Mouse (Mus musculus): ENCODE measurements at regions not wholly inside any gene's neighbourhood (a gene's known extent, or its start where the extent isn't known, plus 50 kb on each side); places are given as distances from the start of the nearest gene placed in this dataset.

DNA sequence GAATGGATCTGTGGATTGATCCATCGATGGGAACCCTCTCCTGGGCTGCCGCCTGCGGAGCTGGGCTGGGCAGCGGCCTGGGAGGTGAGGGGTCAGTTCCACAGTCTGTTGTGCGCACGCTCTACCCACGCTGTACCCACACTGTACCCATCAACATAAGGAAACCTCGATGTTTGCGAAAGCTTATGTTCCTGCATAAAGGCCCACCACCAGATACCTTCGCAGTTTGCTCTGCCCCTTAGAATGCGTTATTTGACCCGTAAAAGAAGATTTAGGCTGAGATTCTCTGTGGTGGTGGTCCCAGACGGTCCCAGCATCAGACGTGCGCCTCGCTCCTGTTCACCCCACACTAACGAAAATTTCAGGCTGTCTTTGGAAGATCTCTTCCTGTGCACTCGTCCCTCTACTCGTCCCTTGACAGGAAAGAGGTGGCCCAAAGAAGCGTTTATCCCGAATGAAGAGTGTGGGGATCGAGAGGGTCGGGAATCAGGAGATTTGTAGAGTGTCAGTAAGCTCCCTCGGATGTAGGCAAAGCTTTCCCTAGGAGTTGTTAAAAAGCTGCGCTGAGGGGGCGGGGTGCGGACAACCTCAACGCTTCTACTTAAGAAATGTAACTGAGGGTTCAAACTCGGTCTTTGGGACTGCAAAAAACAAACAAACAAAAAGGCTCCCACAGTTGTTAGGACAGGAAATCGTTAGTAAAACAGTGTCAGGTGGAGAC, 123.9 kb downstream of the Tmem161b start:
- no peak for ATAC-seq (replicated peaks; ENCODE audit: low read depth, poor library complexity, severe bottlenecking)

DNA sequence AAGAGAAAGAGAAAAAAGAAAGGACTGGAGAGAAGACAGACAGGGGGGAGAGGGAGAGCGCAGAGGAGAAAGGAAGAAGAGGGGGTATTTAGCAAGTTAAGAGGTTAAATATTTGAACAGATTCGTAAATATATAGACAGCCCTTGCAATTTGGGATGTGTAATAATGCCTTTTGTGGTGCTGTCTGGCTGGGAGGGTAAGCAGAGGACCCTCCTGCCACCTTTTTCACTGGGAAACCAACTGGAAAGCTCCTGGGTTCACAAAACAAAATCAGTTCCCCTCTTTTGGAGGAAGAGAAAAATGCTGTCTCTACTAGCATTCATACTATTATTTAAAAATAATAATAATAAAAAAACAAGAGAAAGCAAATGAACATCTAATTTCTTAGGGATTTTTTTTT, 124.5 kb downstream of the Tmem161b start:
- ATAC-seq (replicated peaks; ENCODE audit: low read depth, poor library complexity, severe bottlenecking): no peak

DNA sequence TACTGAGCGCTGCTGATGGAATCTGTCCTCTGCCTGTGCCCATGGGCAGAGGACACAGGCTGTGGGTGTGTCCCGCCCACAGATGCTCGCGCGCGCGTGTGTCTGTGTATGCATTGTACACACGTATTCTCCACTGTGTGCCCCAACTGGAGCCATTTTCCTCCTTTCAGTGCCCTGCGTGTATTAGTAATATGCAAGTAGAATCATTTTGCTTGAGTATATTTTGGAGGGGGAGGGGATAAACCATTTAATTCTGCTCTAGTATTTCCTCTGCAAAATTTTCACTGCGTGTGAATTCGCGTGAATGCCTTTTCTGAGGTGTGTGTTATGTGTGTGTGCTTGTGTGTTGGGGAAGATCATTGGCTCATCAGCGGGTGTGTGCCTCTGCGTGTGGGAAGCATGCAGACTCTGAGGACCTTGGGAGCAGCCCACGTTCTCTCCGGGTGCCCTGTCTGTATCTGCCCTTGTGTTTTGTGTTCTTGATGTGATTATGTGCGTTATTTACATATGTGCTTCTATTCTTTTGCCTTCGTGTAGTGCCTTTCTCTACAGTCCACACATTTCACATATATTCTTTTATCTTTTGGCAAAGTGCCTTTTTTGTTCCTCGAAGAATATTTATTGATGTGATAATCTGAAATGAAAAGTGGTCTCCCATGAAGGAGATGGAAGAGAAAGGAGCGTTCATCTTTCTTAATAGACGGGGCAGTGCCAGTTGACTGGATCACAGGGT, 125.3 kb downstream of the Tmem161b start:
- ATAC-seq (replicated peaks; ENCODE audit: low read depth, poor library complexity, severe bottlenecking): no peak

DNA sequence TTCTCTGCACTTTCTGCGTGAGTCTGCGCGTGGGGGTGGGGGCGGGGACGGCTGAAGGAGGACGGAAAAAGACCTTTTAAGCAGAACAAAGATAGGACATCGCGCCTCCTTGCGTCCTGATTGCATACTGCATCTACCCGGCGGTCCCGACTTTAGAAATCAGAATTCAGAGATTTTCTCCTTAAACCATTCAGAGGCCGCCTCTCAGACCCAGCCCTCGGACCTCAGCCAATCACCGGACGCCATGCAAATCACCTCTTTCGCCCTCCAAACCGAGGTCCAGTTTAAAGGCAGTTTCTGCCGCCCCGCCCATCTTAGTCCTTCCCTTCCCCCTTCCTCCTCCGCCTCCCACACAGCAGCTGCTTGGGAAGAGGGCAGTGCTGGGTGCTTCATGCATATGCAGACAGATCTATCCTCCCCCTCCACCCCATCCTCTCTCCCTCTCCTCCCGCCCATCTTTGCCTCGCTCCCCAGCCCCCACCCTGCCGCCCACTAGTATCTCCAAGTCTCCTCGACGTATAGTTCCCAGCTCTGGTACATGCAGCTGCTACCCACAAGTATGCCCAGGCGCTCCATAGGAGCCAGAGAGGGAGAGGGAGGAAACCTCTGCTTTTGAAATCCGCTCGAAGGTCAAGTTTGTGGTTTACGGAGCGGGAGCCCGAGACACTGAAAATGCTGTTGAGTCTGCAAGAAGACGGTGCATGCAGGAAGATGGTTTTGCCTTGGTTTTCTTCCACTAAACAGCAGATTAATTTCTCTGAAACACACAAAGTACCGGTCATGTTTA, 126.0 kb downstream of the Tmem161b start:
- ATAC-seq (replicated peaks; ENCODE audit: low read depth, poor library complexity, severe bottlenecking): peak; percentile 84

DNA sequence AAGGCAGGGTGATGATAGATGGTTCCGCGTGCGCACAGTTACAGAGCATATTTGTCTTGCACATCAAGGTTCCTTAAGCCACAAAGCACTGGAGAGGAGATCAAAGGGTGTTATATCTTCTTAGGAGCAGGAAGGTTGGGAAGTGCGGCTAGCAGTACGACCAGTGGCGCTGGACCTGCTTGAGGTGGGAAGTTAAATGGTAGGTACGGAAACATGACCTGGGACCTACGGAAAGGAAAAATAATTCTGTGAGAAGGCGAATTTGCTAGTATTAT, 126.5 kb downstream of the Tmem161b start:
- ATAC-seq (replicated peaks; ENCODE audit: low read depth, poor library complexity, severe bottlenecking): peak; percentile 9

DNA sequence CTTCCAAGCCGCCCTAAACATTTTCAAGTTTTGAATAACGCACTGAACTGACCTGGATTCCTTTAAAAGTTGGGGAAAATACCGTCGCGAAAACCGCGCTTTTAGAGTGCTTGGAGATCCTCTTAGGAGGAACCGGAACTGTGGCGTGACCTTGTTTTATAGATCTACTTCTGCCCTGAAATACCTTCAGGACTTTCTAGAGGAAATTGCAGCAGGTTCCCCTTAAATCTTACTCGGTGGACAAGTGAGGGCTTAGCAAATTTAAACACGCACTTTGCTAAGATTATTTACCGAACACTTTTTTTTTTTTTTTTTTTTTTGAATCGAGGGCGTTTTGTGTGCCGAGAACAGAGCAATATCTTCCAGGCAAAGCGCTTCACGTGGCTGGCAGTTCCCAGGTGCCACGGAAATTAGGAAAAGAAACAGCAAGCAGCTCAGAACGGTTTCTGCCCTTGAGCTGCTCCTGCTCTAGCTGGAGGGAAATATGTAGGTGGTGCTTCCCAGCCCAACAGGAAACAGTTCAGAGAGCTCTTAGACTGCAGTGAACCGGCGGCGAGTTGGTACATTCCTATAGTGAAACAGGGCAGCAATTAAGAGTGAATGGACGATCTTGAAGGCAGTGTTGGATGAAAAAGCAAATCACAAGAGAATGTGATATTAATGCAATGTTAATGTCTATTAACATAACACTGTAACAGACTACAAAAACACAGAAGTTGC, 127.1 kb downstream of the Tmem161b start:
- peak; percentile 14 for ATAC-seq (replicated peaks; ENCODE audit: low read depth, poor library complexity, severe bottlenecking)

DNA sequence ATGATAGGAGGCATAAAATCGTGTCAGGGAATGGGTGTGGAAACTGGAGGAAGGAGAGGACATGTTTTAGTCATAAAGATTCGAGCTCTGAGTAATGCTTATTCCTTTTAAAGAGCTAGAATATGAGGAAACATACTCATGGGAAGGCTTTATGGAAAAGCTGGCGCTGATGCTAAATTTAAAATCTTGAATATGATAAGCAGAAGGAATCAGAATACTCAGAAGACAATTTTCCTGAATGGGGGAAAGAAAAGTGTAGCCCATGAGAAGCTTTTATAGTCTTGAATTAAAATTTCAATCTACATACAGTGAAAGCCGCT, 127.6 kb downstream of the Tmem161b start:
- no peak for ATAC-seq (replicated peaks; ENCODE audit: low read depth, poor library complexity, severe bottlenecking)

DNA sequence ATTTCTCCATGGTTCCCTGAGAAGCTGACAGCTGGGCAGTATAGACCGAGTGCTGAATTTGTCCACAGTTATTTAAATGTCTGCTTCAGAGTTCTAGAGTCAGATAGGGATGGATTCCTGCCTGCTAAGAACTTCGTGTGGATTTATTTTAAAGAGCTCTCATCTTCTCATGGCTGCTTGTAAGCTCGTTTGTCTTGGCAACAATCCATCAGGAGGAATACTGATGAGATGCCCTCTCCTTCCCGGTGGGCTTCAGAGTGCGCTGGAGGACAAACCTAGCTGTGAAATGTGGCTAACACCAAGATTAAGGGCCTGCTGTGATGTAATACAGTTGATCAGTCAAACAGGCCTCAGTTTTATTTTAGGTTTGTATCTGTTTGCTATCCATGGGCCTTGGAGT, 128.7 kb downstream of the Tmem161b start:
- ATAC-seq (replicated peaks; ENCODE audit: low read depth, poor library complexity, severe bottlenecking): no peak

DNA sequence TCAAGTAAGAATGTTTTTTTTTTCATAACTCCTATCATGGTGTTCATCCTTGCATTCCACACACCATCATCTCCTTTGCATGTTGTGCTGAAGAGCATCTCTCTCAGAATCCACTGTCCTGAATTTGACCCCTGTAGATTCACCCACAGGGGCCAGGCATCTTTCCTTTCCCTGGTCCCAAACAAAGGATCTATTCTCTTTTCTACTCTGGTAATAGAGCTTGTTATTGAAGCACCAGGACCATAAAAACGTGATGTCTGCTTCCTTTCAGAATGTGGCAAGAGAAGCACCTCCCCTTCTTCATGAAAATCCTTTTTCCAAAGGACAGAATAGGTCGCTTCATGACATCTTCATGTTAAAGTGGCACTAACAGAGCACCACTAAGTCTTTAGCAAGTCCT, 134.4 kb downstream of the Tmem161b start:
- no peak for ATAC-seq (replicated peaks; ENCODE audit: low read depth, poor library complexity, severe bottlenecking)

DNA sequence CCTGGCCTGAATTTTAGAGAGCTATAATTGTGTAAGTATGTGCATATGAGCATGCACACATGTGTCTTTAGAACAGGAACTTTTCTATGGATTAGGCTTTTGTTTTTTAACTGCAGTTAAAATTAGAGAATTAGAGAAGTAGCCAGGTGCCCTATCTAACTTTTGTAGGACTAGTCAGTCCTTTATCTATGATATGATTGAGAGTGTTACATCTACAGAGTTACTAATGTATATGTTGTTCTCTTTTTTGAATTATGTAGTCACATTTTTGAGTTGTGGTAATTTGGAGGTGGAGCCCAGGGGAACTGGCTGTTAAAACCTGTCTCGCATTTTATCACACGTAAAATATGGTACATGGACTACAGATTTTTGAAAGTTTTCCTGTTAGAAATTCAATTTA, 138.4 kb downstream of the Tmem161b start:
- no peak for ATAC-seq (replicated peaks; ENCODE audit: low read depth, poor library complexity, severe bottlenecking)

DNA sequence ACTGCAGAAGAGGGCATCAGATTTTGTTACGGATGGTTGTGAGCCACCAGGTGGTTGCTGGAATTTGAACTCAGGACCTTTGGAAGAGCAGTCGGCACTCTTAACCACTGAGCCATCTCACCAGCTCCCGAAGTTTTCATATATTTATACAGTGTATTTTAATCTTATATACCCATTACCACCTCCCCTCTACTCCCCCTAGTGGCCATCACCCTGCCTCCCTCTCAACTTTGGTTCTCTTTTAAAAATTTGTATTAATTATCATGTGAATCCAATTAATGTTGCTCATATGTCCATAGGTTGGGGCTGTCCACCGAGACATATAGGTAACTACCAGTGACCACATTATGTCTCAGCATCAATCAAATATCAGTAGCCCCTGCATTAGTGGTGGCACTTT, 142.0 kb downstream of the Tmem161b start:
- peak; percentile 56; the same call in 1 of the 2 replicates for ATAC-seq (replicated peaks; ENCODE audit: low read depth, poor library complexity, severe bottlenecking)

DNA sequence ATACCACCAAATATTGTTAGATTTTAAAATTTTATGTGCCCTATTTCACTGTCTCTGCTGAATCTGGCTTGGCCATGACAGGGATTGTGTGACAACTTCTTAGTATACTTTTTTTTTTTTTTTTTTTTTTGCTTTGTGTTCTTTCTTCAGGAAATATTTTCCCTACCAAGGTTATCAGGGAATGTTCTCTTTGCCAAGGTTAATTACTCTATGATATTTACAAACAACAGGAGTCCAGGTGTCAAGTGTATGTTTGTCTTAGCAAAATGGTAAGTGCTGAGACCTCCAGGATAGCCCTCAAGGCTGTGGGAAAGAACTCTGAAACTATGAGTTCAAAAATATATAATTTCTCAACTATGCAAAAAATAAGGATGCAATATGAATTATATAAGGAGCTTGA, 143.4 kb downstream of the Tmem161b start:
- no peak for ATAC-seq (replicated peaks; ENCODE audit: low read depth, poor library complexity, severe bottlenecking)

DNA sequence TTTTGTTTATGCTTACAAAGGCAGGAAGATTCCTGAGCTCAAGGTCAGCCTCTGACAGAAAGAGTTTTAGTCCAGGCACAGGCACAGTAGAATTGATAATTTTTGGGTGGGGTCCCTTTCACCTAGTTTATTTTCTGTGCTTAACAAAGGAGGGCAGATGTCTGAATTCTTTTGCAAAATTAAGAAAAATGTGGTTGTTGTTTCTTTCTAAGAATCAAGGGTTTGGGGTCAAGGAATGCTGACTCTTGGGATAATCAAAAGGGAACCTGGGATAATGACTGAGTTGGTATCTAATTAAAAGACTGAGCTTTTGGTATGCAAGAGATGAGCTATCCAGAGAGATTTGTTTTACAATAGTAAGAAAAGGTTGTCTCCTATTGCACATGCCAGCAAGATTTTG, 143.9 kb downstream of the Tmem161b start:
- no peak for ATAC-seq (replicated peaks; ENCODE audit: low read depth, poor library complexity, severe bottlenecking)

DNA sequence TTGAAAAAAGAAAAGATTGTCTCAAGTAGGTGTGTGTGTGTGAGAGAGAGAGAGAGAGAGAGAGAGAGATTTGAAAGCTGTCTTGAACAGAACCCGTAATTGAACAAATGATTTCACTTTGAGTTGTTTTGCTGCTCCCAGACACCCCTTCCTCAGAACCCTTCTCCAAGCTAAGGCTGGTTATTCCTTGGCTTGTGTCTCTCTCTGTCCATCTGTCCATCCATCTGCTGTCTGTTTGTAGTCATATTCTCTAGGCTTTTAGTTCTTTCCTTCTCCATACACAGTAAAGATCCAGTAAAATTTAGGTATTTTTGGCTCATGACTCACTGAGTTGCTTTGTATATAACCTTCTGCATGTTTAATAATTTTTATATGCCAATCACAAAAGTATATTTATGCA, 144.7 kb downstream of the Tmem161b start:
- ATAC-seq (replicated peaks; ENCODE audit: low read depth, poor library complexity, severe bottlenecking): no peak

DNA sequence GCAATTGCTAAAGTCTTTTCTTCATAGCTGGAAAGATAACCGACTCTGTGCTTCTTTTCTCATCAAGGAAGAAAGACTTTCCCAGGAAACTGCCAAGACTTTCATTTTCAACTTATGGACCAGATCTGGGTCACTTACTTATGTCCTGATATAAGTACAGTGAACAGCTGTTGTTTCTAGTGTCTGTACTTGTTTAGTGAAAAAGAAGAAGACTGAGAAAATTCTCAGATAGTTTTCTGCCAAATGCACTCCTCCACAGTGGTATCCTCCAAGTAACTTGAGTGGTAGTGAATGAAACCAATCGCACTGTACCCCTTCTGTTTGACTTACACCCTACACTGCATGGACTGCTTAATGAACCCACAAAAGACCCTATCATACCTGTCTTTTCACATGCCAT, 146.1 kb downstream of the Tmem161b start:
- ATAC-seq (replicated peaks; ENCODE audit: low read depth, poor library complexity, severe bottlenecking): no peak

DNA sequence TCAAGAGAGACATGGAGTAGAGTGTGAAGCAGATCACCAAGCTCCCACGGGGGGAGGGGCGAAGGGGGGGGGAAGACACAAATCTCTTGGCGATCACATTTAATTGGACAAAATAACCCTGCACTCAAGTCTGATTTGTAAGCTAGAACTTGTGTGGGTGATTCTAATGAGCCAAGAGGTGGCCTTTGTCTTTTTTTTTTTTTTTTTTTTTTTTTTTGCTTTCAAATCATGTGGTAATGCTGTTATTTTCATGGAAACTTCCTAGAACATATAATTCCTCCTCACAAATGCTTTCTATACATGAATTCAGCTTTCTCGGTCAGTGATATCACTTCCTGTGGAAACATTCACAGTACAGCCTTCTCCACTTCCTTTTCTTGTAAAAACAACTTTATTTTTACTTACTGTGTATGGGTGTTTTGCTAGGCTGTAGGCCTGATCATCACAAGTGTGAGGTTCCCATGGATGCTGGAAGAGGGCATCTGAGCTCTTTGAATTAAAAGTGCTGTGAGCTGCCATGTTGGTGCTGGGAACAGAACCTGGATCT, 152.7 kb downstream of the Tmem161b start:
- no peak for ATAC-seq (replicated peaks; ENCODE audit: low read depth, poor library complexity, severe bottlenecking)

DNA sequence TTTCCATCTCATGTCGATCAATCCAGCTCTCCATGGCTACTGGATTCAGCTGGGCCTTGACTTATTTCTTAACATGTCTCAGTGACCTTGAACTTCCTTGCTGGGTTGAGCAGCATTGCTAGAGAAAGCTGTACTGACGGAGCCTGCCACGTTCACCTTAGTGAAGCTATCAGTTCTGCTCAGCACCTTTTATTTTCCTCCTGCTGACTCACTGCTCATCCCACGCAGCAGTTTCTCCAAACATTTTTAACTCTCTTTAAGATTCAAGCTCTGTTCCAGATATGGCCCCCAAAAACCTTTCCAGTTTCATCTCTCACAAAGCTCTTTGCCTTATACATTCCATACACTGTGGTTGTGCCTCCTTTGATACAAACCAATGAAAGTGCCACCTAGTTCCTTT, 153.8 kb downstream of the Tmem161b start:
- ATAC-seq (replicated peaks; ENCODE audit: low read depth, poor library complexity, severe bottlenecking): no peak

DNA sequence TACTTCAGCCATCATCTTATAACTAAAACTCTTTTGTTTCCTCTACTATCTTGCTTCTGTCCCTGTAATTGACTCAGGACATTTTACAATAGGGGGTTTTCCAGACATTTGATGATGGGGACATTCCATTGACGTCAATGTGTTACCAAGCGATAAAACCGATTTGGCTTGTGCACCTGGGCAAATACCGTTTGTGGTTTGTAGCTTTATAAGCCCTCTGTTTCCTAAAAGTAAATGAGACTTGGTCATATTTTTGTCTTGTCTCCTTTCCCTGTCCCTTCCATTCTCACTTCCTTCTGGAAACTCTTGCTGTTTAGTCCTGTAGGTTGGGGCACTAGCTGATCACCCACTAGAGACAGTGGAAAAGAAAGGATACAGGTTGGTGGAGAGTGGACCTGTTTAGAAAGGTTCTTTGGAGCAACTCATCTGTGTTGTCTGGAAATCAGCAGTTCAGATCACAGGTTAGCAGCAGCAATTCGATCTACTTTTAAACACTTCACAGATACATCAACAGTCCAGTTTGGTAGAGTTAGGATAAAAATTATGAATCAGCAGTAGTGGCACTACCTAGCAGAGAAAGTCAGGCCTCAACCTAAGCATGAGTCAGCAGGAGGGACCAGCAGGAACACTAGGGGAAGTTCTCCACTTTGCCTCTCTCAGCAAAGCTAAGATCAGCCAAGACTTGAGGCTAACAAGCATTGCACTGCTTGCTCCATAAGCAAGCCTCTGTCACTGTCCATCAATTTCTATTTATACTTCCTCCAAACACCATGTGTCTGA, 156.6 kb downstream of the Tmem161b start:
- no peak for ATAC-seq (replicated peaks; ENCODE audit: low read depth, poor library complexity, severe bottlenecking)

DNA sequence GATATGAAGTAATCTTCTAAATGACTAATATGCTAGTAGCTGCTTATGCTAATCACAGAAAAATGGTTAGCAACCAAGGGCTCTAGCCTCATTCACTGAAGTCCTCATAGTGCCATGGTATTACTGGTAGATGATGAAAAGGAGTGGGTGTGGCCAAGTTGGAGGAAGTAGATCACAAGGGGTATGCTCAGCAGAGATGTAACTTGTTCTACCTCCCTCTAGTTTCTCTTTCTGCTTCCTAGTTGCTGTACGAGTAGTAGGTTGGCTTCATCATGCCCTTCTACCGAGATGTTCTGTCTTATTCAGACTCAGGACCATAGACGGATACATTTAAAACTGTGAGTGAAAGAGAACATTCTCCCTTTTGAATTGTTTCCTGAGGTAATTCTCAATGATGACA, 169.5 kb downstream of the Tmem161b start:
- no peak for ATAC-seq (replicated peaks; ENCODE audit: low read depth, poor library complexity, severe bottlenecking)
